Mouse (Mus musculus) megakaryocyte, embryonic 14.5 days (primary cell): ENCODE measurements at regions not wholly inside any gene's neighbourhood (a gene's known extent, or its start where the extent isn't known, plus 50 kb on each side); places are given as distances from the start of the nearest gene placed in this dataset.

Source experiments
- FLI1 ChIP-seq: IDR thresholded peaks from 2 replicates; pipeline ENCODE4 v1.6.1; 2012; ENCODE audit warnings: low read length, inconsistent platforms, mixed read lengths
- GATA1 ChIP-seq: IDR thresholded peaks from 3 replicates; pipeline ENCODE4 v1.6.1; 2012; ENCODE audit warnings: mixed read lengths, low read length, inconsistent platforms, borderline replicate concordance

DNA sequence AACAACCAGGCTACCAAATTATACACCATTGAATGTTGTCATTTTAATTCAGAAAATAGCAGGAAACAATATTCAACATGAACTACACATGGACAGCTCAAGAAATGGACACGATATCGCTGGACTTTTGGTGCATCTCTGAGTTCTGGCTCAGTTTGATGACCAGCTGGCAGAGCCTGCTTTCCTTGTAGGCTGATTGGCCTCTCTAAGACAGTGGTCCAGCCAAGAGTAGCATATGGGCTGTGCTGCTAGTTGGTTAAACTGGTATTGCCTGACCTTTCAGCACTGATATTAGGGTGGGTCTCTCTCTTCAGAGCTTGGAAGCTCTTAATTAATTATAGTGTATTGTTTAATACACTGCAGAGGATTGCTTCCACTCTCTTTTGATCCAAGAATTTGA is 705.8 kb upstream of the Ddx18 start:
- TF ChIP-seq FLI1 (no peak), GATA1 (no peak)
